ENCODE assay signal across 9 mouse cellular contexts in genomic region chr7:19284763-19285162, GRCm38 (mm10). TPM values are rescaled to one million over a fixed set of nuclear protein-coding genes. Genes with fewer than 3 reads are reported as not detected.
DNase-seq lines count a peak whose midpoint lies in the region; ATAC-seq and TF ChIP-seq lines count a peak whose summit lies in the region.
"Had no signal": no experiment of that assay in that cellular context is flagged by ENCODE, and none has a peak within 500 bp of the region (broad histone marks: within the 10 kb centered on the region; RNA-seq: fewer than 3 reads in every experiment).

No protein-coding gene starts in this region.

- WGBS in cerebellum, adult 2 months: 25% methylated on average over 4 of the region's 4 CpGs
- 18% methylated on average over 4 of the region's 4 CpGs for WGBS in bone marrow, adult 2 months
- WGBS in hindbrain, embryonic 14.5 days: 34% methylated on average over 4 of the region's 4 CpGs
- WGBS in midbrain, embryonic 11.5 days: 25% methylated on average over 4 of the region's 4 CpGs

- TF ChIP-seq CTCF in cerebellum, adult 2 months (IDR thresholded peaks at IDR 0.05; ENCODE audit: borderline replicate concordance, insufficient read depth, low read depth, low read length): peak; percentile 68
- peak; percentile 52 for TF ChIP-seq CTCF in bone marrow, adult 2 months (IDR thresholded peaks at IDR 0.05; ENCODE audit: control insufficient read depth, insufficient read depth, low read length)

- H3K4me2 ChIP-seq in hindbrain, embryonic 14.5 days (replicated peaks): peak overlapping the region; percentile 68
- H3K4me2 ChIP-seq in midbrain, embryonic 11.5 days: no peak overlapping the region
- H3K4me2 ChIP-seq: liver, embryonic 13.5 days had no signal

- no peak overlapping the region for H3K9ac ChIP-seq in hindbrain, embryonic 14.5 days
- H3K9ac ChIP-seq in midbrain, embryonic 11.5 days (ENCODE audit: low read length): no peak overlapping the region
- H3K9ac ChIP-seq: liver, embryonic 13.5 days had no signal

- no peaks in the 10 kb centered on the region for H3K4me1 ChIP-seq in cerebellum, adult 2 months (ENCODE audit: control insufficient read depth, insufficient read depth, low read length)
- no peaks in the 10 kb centered on the region for H3K4me1 ChIP-seq in bone marrow, adult 2 months (ENCODE audit: control insufficient read depth, insufficient read depth, low read length)
- H3K4me1 ChIP-seq in hindbrain, embryonic 14.5 days (replicated peaks; ENCODE audit: control insufficient read depth, insufficient read depth, low read length): peaks cover 14% of the 10 kb centered on the region; the same call in 1 of the 2 replicates
- peaks cover 7% of the 10 kb centered on the region for H3K4me1 ChIP-seq in midbrain, embryonic 11.5 days (ENCODE audit: control insufficient read depth, insufficient read depth, low read length)

- intact Hi-C loops in left cerebral cortex, postnatal 10 days (cut with DNase I): loop anchor here (2.0 to 5.0 kb wide), 2 partner anchors 20 to 47 kb away; no protein-coding TSS in a partner anchor

- peaks cover 35% of the 10 kb centered on the region for H3K36me3 ChIP-seq in hindbrain, embryonic 14.5 days (replicated peaks; ENCODE audit: control insufficient read depth, insufficient read depth)
- H3K36me3 ChIP-seq in midbrain, embryonic 11.5 days (ENCODE audit: control insufficient read depth, insufficient read depth, low read length): peaks cover 3% of the 10 kb centered on the region; the same call in 1 of the 2 replicates
- H3K36me3 ChIP-seq: liver, embryonic 13.5 days had no signal

- TF ChIP-seq POLR2A in cerebellum, adult 2 months (IDR thresholded peaks at IDR 0.05; ENCODE audit: borderline replicate concordance, insufficient read depth, low read length): no peak
- no peak for TF ChIP-seq POLR2A in bone marrow, adult 2 months (IDR thresholded peaks at IDR 0.05; ENCODE audit: borderline replicate concordance, control insufficient read depth, low read depth, low read length)

- no peaks in the 10 kb centered on the region for H3K9me3 ChIP-seq in hindbrain, embryonic 14.5 days (ENCODE audit: control insufficient read depth, low read length)
- H3K9me3 ChIP-seq in midbrain, embryonic 11.5 days (ENCODE audit: control insufficient read depth, low read length): no peaks in the 10 kb centered on the region
- H3K9me3 ChIP-seq: liver, embryonic 13.5 days had no signal

- no peak overlapping the region for H3K27ac ChIP-seq in cerebellum, adult 2 months (ENCODE audit: insufficient read depth, low read length)
- H3K27ac ChIP-seq in bone marrow, adult 2 months (ENCODE audit: control insufficient read depth, insufficient read depth, low read depth, low read length, poor library complexity): no peak overlapping the region
- H3K27ac ChIP-seq in hindbrain, embryonic 14.5 days: no peak overlapping the region
- no peak overlapping the region for H3K27ac ChIP-seq in midbrain, embryonic 11.5 days (ENCODE audit: low read depth, low read length)
- H3K27ac ChIP-seq: liver, embryonic 13.5 days had no signal

- DNase-seq in cerebellum, adult 2 months: peak in 1 of 2 experiments; percentile 71
- no peak for DNase-seq in cerebellum, adult 9-11 months
- peak; percentile 63 to 67 for DNase-seq in left cerebral cortex, postnatal 10 days (ENCODE audit: extremely low spot score in 1 of 2, low spot score in 2 of 2)
- DNase-seq in left cerebral cortex, adult 11 months (ENCODE audit: low spot score): no peak
- DNase-seq in hindbrain, embryonic 14.5 days (ENCODE audit: low spot score): peak; percentile 67
- DNase-seq in midbrain, embryonic 11.5 days (ENCODE audit: low spot score, missing footprints): peak; percentile 94
- DNase-seq: liver, embryonic 13.5 days had no signal

- no peak for ATAC-seq in hindbrain, embryonic 14.5 days (ENCODE audit: low FRiP score)
- ATAC-seq in midbrain, embryonic 11.5 days (ENCODE audit: low FRiP score): no peak
- no peak for ATAC-seq in inflammation-experienced regulatory T-cells, adult 6 months

- no peaks in the 10 kb centered on the region for H3K27me3 ChIP-seq in cerebellum, adult 2 months (ENCODE audit: control insufficient read depth, insufficient read depth, low read length)
- H3K27me3 ChIP-seq in hindbrain, embryonic 14.5 days (ENCODE audit: control insufficient read depth, insufficient read depth, low read length): peaks cover 18% of the 10 kb centered on the region
- peaks cover 11% of the 10 kb centered on the region for H3K27me3 ChIP-seq in midbrain, embryonic 11.5 days (ENCODE audit: control insufficient read depth, insufficient read depth, low read length)

- H3K4me3 ChIP-seq in cerebellum, adult 2 months (replicated peaks; ENCODE audit: insufficient read depth, low read depth, low read length): no peak overlapping the region
- H3K4me3 ChIP-seq in bone marrow, adult 2 months (replicated peaks; ENCODE audit: control insufficient read depth, low read depth, low read length): no peak overlapping the region
- H3K4me3 ChIP-seq in hindbrain, embryonic 14.5 days (replicated peaks; ENCODE audit: low read length): no peak overlapping the region
- no peak overlapping the region for H3K4me3 ChIP-seq in midbrain, embryonic 11.5 days (ENCODE audit: low read depth, low read length)
- H3K4me3 ChIP-seq: liver, embryonic 13.5 days had no signal

RNA-seq across cellular contexts. Expression of gene Rtn2, which starts 2.3 kb away (rescaled TPM):
- 96.9 and 101 TPM in 2 replicates for polyA plus RNA-seq in cerebellum, adult 2 months (2012; rRNA removed)
- total RNA-seq in left cerebral cortex, postnatal 10 days (2021): 100 to 1,000 TPM; 145 to 151 TPM
- polyA plus RNA-seq in bone marrow, adult 2 months (2011; ENCODE audit: insufficient read depth, insufficient read length, low replicate concordance, missing spikeins): 0.92 and 2.3 TPM in 2 replicates
- 106 and 112 TPM in 2 replicates for polyA plus RNA-seq in hindbrain, embryonic 14.5 days (2014; fragmentation: Nextera tagmentation; extraction: Ambion mirVana)
- 48.5 and 53.2 TPM in 2 replicates for polyA plus RNA-seq in midbrain, embryonic 11.5 days (2014; fragmentation: Nextera tagmentation; extraction: Ambion mirVana)
- not detected for polyA plus RNA-seq in inflammation-experienced regulatory T-cells, adult 6 months (2017; shearing (Covaris generic))

RNA-seq across cellular contexts. Expression of gene Ppm1n, which starts 4.9 kb away (rescaled TPM):
- polyA plus RNA-seq in cerebellum, adult 2 months (2012; rRNA removed): 1.1 and 2.0 TPM in 2 replicates
- under 1 TPM; 0.34 to 0.49 TPM for total RNA-seq in left cerebral cortex, postnatal 10 days (2021)
- 3.6 TPM in 1 of 2 replicates, not detected in the other for polyA plus RNA-seq in bone marrow, adult 2 months (2011; ENCODE audit: insufficient read depth, insufficient read length, low replicate concordance, missing spikeins)
- polyA plus RNA-seq in hindbrain, embryonic 14.5 days (2014; fragmentation: Nextera tagmentation; extraction: Ambion mirVana): 0.74 and 1.0 TPM in 2 replicates
- 0.18 and 0.50 TPM in 2 replicates for polyA plus RNA-seq in midbrain, embryonic 11.5 days (2014; fragmentation: Nextera tagmentation; extraction: Ambion mirVana)
- 1 to 10 TPM in 2 of 3 experiments, under 1 TPM in 1; 0.74 to 3.1 (median 2.1) TPM for polyA plus RNA-seq in inflammation-experienced regulatory T-cells, adult 6 months (2017; shearing (Covaris generic))
- polyA plus RNA-seq: liver, embryonic 13.5 days had no signal

RNA-seq across cellular contexts. Expression of gene Vasp, which starts 13.1 kb away (rescaled TPM):
- 30.8 and 32.9 TPM in 2 replicates for polyA plus RNA-seq in cerebellum, adult 2 months (2012; rRNA removed)
- total RNA-seq in left cerebral cortex, postnatal 10 days (2021): 10 to 100 TPM; 23.1 to 23.5 TPM
- polyA plus RNA-seq in bone marrow, adult 2 months (2011; ENCODE audit: insufficient read depth, insufficient read length, low replicate concordance, missing spikeins): 83.3 and 135 TPM in 2 replicates
- 32.7 and 35.3 TPM in 2 replicates for polyA plus RNA-seq in hindbrain, embryonic 14.5 days (2014; fragmentation: Nextera tagmentation; extraction: Ambion mirVana)
- polyA plus RNA-seq in midbrain, embryonic 11.5 days (2014; fragmentation: Nextera tagmentation; extraction: Ambion mirVana): 46.0 and 46.9 TPM in 2 replicates
- polyA plus RNA-seq in inflammation-experienced regulatory T-cells, adult 6 months (2017; shearing (Covaris generic)): 100 to 1,000 TPM in 1 of 3 experiments, 10 to 100 TPM in 2; 74.0 to 103 (median 94.6) TPM

RNA-seq across cellular contexts. Expression of gene Fosb, which starts 25.1 kb away (rescaled TPM):
- 0.67 and 0.71 TPM in 2 replicates for polyA plus RNA-seq in cerebellum, adult 2 months (2012; rRNA removed)
- total RNA-seq in left cerebral cortex, postnatal 10 days (2021): 1 to 10 TPM; 2.2 to 2.3 TPM
- 0.50 and 1.1 TPM in 2 replicates for polyA plus RNA-seq in bone marrow, adult 2 months (2011; ENCODE audit: insufficient read depth, insufficient read length, low replicate concordance, missing spikeins)
- 0.12 TPM in 1 of 2 replicates, not detected in the other for polyA plus RNA-seq in hindbrain, embryonic 14.5 days (2014; fragmentation: Nextera tagmentation; extraction: Ambion mirVana)
- polyA plus RNA-seq in midbrain, embryonic 11.5 days (2014; fragmentation: Nextera tagmentation; extraction: Ambion mirVana): 0.04 TPM in 1 of 2 replicates, not detected in the other
- 1 to 10 TPM in 2 of 3 experiments, under 1 TPM in 1; 0.98 to 8.0 (median 2.0) TPM for polyA plus RNA-seq in inflammation-experienced regulatory T-cells, adult 6 months (2017; shearing (Covaris generic))
- polyA plus RNA-seq: liver, embryonic 13.5 days had no signal

RNA-seq across cellular contexts. Expression of gene Opa3, which starts 56.6 kb away (rescaled TPM):
- 39.1 and 40.1 TPM in 2 replicates for polyA plus RNA-seq in cerebellum, adult 2 months (2012; rRNA removed)
- 10 to 100 TPM; 36.6 to 38.0 TPM for total RNA-seq in left cerebral cortex, postnatal 10 days (2021)
- polyA plus RNA-seq in bone marrow, adult 2 months (2011; ENCODE audit: insufficient read depth, insufficient read length, low replicate concordance, missing spikeins): 7.5 and 8.5 TPM in 2 replicates
- 34.1 and 36.6 TPM in 2 replicates for polyA plus RNA-seq in hindbrain, embryonic 14.5 days (2014; fragmentation: Nextera tagmentation; extraction: Ambion mirVana)
- polyA plus RNA-seq in midbrain, embryonic 11.5 days (2014; fragmentation: Nextera tagmentation; extraction: Ambion mirVana): 42.4 and 44.0 TPM in 2 replicates
- polyA plus RNA-seq in inflammation-experienced regulatory T-cells, adult 6 months (2017; shearing (Covaris generic)): 10 to 100 TPM; 14.3 to 20.8 (median 16.6) TPM

Comparison
In these comparisons a context has a peak if more than half of its experiments do, and no peak if none do; other contexts are left out.
1. DNase-seq: peak in left cerebral cortex, postnatal 10 days (2 of 2), hindbrain, embryonic 14.5 days (single experiment) and midbrain, embryonic 11.5 days (single experiment); none in cerebellum, adult 9-11 months (single experiment) and left cerebral cortex, adult 11 months (single experiment).
2. RNA of gene Rtn2, which starts 2.3 kb away (polyA plus RNA-seq): 106 to 112 TPM in hindbrain, embryonic 14.5 days, 96.9 to 101 TPM in cerebellum, adult 2 months and 48.5 to 53.2 TPM in midbrain, embryonic 11.5 days; 0.92 to 2.3 TPM in bone marrow, adult 2 months and not detected in inflammation-experienced regulatory T-cells, adult 6 months; every median in the first group is over 10 times any median in the second.